Mouse (Mus musculus) liver, embryonic 11.5 days (tissue): ENCODE measurements around the gene Tlcd2. TPM values are rescaled to one million over a fixed set of nuclear protein-coding genes. Genes with fewer than 3 reads are reported as not detected.

Experiments used
- ATAC-seq: fragments of 200-750 bp; cut with Nextera tagmentation; replicated peaks from 2 replicates; pipeline ENCODE4 v1.8.0; 2017; ENCODE audit warnings: moderate number of reproducible peaks, mild to moderate bottlenecking, moderate TSS enrichment, moderate library complexity; ENCODE audit not compliant: low FRiP score
- DNase-seq: peaks from one replicate; pipeline ENCODE4 v3.0.0-alpha.2; 2017; ENCODE audit warnings: low spot score
- H3K27ac ChIP-seq: fragments of 300-500 bp; sonication (generic); 2 replicates; pipeline ENCODE4 v1.5.1; 2014; ENCODE audit warnings: mild to moderate bottlenecking, low read depth, low read length, control low read depth
- H3K27me3 ChIP-seq: fragments of 300-500 bp; sonication (generic); replicated peaks from 2 replicates; pipeline ENCODE4 v1.6.1; 2014; ENCODE audit warnings: low read length, mixed read lengths; ENCODE audit not compliant: control insufficient read depth, insufficient read depth
- H3K36me3 ChIP-seq: fragments of 300-500 bp; sonication (generic); 2 replicates; pipeline ENCODE4 v1.6.1; 2014; ENCODE audit warnings: mild to moderate bottlenecking, low read length, moderate library complexity, mixed read lengths; ENCODE audit not compliant: control insufficient read depth, insufficient read depth
- H3K4me1 ChIP-seq: fragments of 300-500 bp; sonication (generic); replicated peaks from 2 replicates; pipeline ENCODE4 v1.6.1; 2014; ENCODE audit warnings: low read length, mixed read lengths; ENCODE audit not compliant: control insufficient read depth, insufficient read depth
- H3K4me2 ChIP-seq: fragments of 300-500 bp; sonication (generic); 2 replicates; pipeline ENCODE4 v1.6.1; 2014; ENCODE audit warnings: mild to moderate bottlenecking, control low read depth, moderate library complexity
- H3K4me3 ChIP-seq: fragments of 300-500 bp; sonication (generic); 2 replicates; pipeline ENCODE4 v1.5.1; 2014; ENCODE audit warnings: low read depth, low read length, control low read depth
- H3K9ac ChIP-seq: fragments of 300-500 bp; sonication (generic); 2 replicates; pipeline ENCODE4 v1.6.1; 2014; ENCODE audit warnings: low read depth, low read length, control low read depth
- H3K9me3 ChIP-seq: fragments of 300-500 bp; sonication (generic); 2 replicates; pipeline ENCODE4 v1.6.1; 2016; ENCODE audit warnings: low read length, inconsistent platforms, mixed read lengths; ENCODE audit not compliant: control insufficient read depth
- WGBS: fragments of 180-500 bp; shearing (Covaris S2); extraction: QIAGEN DNeasy Blood & Tissue Kit; methylation state at CpG from one replicate; pipeline ENCODE4 v1.1.7; 2014; 5-methylcytosine and 5-hydroxymethylcytosine counted together
- microRNA counts: library from miRNA; unstranded; fragments of <30 nt; microRNA quantifications from one replicate; lab custom pipeline; 2015
- microRNA-seq: library from miRNA; unstranded; fragments of <30 nt; microRNA quantifications from one replicate; pipeline ENCODE4, GENCODE M21; 2017; ENCODE audit warnings: borderline number of aligned reads
- polyA plus RNA-seq: library from polyadenylated mRNA; unstranded; fragments of >200 nt; fragmentation: Nextera tagmentation; extraction: Ambion mirVana; gene quantifications from 2 replicates; pipeline ENCODE4 v1.2.1, GENCODE M21; 2014

Gene Tlcd2
- polyA plus RNA-seq, 1 experiment from 2014 or later, result 33.0 TPM

DNA sequence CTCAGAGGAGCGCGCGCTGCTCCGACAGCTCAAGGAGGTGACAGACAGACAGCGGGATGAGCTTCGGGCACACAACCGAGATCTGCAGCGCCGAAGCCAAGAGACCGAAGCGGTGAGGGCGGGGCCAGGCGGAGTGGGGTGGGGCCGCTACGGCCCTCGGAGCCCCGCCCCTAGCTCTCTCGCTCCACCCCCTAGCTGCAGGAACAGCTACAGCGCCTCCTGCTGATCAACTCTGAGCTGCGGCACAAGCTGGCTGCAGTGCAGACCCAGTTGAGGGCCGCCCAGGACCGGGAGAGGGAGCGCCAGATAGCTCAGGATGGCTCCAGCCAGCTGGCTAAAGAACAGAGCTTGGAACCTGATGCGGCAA, 49.1 kb downstream of the Tlcd2 start:
- peak; percentile 86 for ATAC-seq
- peaks cover 30% of the 10 kb centered on the region for H3K36me3 ChIP-seq

GRCm38 (mm10) chr11:75511213-75511612, 49.7 kb downstream of the Tlcd2 start:
- no peak overlapping the region for H3K9ac ChIP-seq
- H3K27ac ChIP-seq, result no peak overlapping the region
- peaks cover 20% of the 10 kb centered on the region for H3K4me1 ChIP-seq
- H3K36me3 ChIP-seq, result peaks cover 25% of the 10 kb centered on the region
- no peak overlapping the region for H3K4me3 ChIP-seq
- no peak for DNase-seq
- H3K27me3 ChIP-seq, result no peaks in the 10 kb centered on the region
- 90% methylated on average over 6 of the region's 6 CpGs for WGBS
- H3K4me2 ChIP-seq, result no peak overlapping the region
- ATAC-seq, result no peak
- no peaks in the 10 kb centered on the region for H3K9me3 ChIP-seq

More for the DNA sequence above, 49.1 kb downstream of the Tlcd2 start:
- DNase-seq, result peak; percentile 90
- peak overlapping the region; percentile 73 for H3K9ac ChIP-seq
- peaks cover 20% of the 10 kb centered on the region for H3K4me1 ChIP-seq
- H3K4me3 ChIP-seq, result peak overlapping the region; percentile 65
- WGBS, result 3% methylated on average over 24 of the region's 24 CpGs
- peak overlapping the region; percentile 100 for H3K4me2 ChIP-seq
- no peaks in the 10 kb centered on the region for H3K27me3 ChIP-seq
- no peaks in the 10 kb centered on the region for H3K9me3 ChIP-seq
- H3K27ac ChIP-seq, result peak overlapping the region; percentile 79

- no peak overlapping the region for H3K27ac ChIP-seq
- no peak overlapping the region for H3K4me2 ChIP-seq
- ATAC-seq, result no peak
Measured at GRCm38 (mm10) chr11:75512301-75513018, 50.9 kb downstream of the Tlcd2 start.

GRCm38 (mm10) chr11:75513336-75513735, 51.8 kb downstream of the Tlcd2 start, which contains the start of gene Scarf1:
Scarf1 (plus strand) TSS chr11:75513540.
- ATAC-seq (no peak), DNase-seq (no peak)
- Histone ChIP-seq H3K4me1 (peaks cover 20% of the 10 kb centered on the region), H3K9ac (0 out of 2 replicates have a peak within 1 kb of the TSS, but pooled peaks have one; percentile 31), H3K4me3 (peak within 1 kb of the TSS; percentile 30), H3K27ac (no peak within 1 kb of the TSS; the same call in 1 of the 2 replicates), H3K27me3 (no peaks in the 10 kb centered on the region), H3K9me3 (no peaks in the 10 kb centered on the region), H3K4me2 (peak within 1 kb of the TSS; percentile 45), H3K36me3 (peaks cover 14% of the 10 kb centered on the region)
- WGBS, result 43% methylated on average over 8 of the region's 8 CpGs

More at GRCm38 (mm10) chr11:75512301-75513018, 50.9 kb downstream of the Tlcd2 start:
- no peak for DNase-seq
- WGBS, result 74% methylated on average over 9 of the region's 9 CpGs
- H3K4me1 ChIP-seq, result peaks cover 20% of the 10 kb centered on the region
- H3K4me3 ChIP-seq, result no peak overlapping the region
- H3K36me3 ChIP-seq, result peaks cover 20% of the 10 kb centered on the region
- H3K27me3 ChIP-seq, result no peaks in the 10 kb centered on the region
- no peaks in the 10 kb centered on the region for H3K9me3 ChIP-seq
- no peak overlapping the region for H3K9ac ChIP-seq

DNA sequence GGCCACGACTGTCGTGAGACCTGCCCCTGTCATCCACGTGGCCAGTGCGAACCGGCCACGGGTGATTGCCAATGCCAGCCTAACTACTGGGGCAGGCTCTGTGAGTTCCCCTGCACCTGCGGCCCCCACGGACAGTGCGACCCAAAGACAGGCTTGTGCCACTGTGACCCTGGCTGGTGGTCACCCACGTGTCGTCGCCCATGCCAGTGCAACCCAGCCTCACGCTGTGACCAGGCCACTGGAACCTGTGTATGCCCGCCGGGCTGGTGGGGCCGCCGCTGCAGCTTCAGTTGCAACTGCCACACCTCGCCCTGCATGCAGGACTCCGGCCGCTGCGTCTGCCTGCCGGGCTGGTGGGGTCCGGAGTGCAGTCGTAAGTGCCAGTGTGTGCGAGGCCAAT, 53.7 kb downstream of the Tlcd2 start:
- H3K27me3 ChIP-seq, result no peaks in the 10 kb centered on the region
- no peak for DNase-seq
- no peaks in the 10 kb centered on the region for H3K9me3 ChIP-seq
- H3K4me1 ChIP-seq, result peaks cover 7% of the 10 kb centered on the region
- no peaks in the 10 kb centered on the region for H3K36me3 ChIP-seq
- H3K9ac ChIP-seq, result no peak overlapping the region
- ATAC-seq, result no peak
- no peak overlapping the region for H3K4me2 ChIP-seq
- no peak overlapping the region for H3K27ac ChIP-seq
- 91% methylated on average over 25 of the region's 25 CpGs for WGBS
- no peak overlapping the region for H3K4me3 ChIP-seq

GRCm38 (mm10) chr11:75519834-75520633, 58.5 kb downstream of the Tlcd2 start:
- WGBS, result 81% methylated on average over 15 of the region's 15 CpGs
- ATAC-seq, result no peak
- no peak overlapping the region for H3K9ac ChIP-seq
- H3K4me1 ChIP-seq, result no peaks in the 10 kb centered on the region
- H3K4me3 ChIP-seq, result no peak overlapping the region
- no peak for DNase-seq
- no peaks in the 10 kb centered on the region; the same call in 1 of the 2 replicates for H3K36me3 ChIP-seq
- H3K9me3 ChIP-seq, result no peaks in the 10 kb centered on the region
- H3K27me3 ChIP-seq, result no peaks in the 10 kb centered on the region
- no peak overlapping the region for H3K4me2 ChIP-seq
- H3K27ac ChIP-seq, result no peak overlapping the region

MicroRNAs within 50 kb of the gene (microRNA counts, 519-probe panel; counts per million panel counts)
- microRNA mmu-miR-22 (lab: Ali Mortazavi, UCI), result 6,229 counts per million, percentile 70 among the panel's probes with 10 or more counts

Small RNA genes within 50 kb of the gene (microRNA-seq; reads per million reads assigned to microRNA genes)
- gene Mir22, result 7,447 reads per million, percentile 91 among the genes with 10 or more reads in this experiment

Other genes with a start within 250 kb of the Tlcd2 start
- gene Rpa1, start 113.4 kb upstream of the Tlcd2 start, polyA plus RNA-seq, result 149 and 154 TPM in 2 replicates
- gene Smyd4, start 113.3 kb upstream of the Tlcd2 start, polyA plus RNA-seq, result 10.4 and 10.9 TPM in 2 replicates
- gene Serpinf1, start 39.0 kb upstream of the Tlcd2 start, polyA plus RNA-seq, result 217 and 224 TPM in 2 replicates
- gene Serpinf2, start 22.1 kb upstream of the Tlcd2 start, polyA plus RNA-seq, result 321 and 377 TPM in 2 replicates
- 21.8 and 21.9 TPM in 2 replicates for gene Wdr81, start 7.0 kb upstream of the Tlcd2 start, polyA plus RNA-seq
- 105 and 119 TPM in 2 replicates for gene Prpf8, start 25.1 kb downstream of the Tlcd2 start, polyA plus RNA-seq
- gene Rilp, start 48.4 kb downstream of the Tlcd2 start, polyA plus RNA-seq, result 1.2 and 1.5 TPM in 2 replicates
- gene Scarf1, start 51.8 kb downstream of the Tlcd2 start, polyA plus RNA-seq, result 7.0 and 7.8 TPM in 2 replicates
- 5.5 and 7.8 TPM in 2 replicates for gene Slc43a2, start 70.0 kb downstream of the Tlcd2 start, polyA plus RNA-seq
- gene Pitpna, start 126.4 kb downstream of the Tlcd2 start, polyA plus RNA-seq, result 63.2 and 65.1 TPM in 2 replicates
- 21.9 and 22.2 TPM in 2 replicates for gene Inpp5k, start 169.3 kb downstream of the Tlcd2 start, polyA plus RNA-seq
- gene Myo1c, start 188.8 kb downstream of the Tlcd2 start, polyA plus RNA-seq, result 37.4 and 41.9 TPM in 2 replicates
- gene Crk, start 217.5 kb downstream of the Tlcd2 start, polyA plus RNA-seq, result 70.4 and 71.1 TPM in 2 replicates